Mouse (Mus musculus) bone marrow, adult 2 months (tissue): ENCODE data around the gene Hnrnpa2b1.

ENCODE experiments used
- CTCF ChIP-seq: fragments of 200-500 bp; IDR thresholded peaks from 2 replicates; pipeline ENCODE4 v1.5.1; 2011; ENCODE audit warnings: low read length, control low read depth; ENCODE audit not compliant: control insufficient read depth, insufficient read depth
- POLR2A ChIP-seq: fragments of 200-500 bp; IDR thresholded peaks from 2 replicates; pipeline ENCODE4 v1.6.1; 2011; ENCODE audit warnings: low read depth, mild to moderate bottlenecking, control low read depth, low read length, borderline replicate concordance; ENCODE audit not compliant: control insufficient read depth

DNA sequence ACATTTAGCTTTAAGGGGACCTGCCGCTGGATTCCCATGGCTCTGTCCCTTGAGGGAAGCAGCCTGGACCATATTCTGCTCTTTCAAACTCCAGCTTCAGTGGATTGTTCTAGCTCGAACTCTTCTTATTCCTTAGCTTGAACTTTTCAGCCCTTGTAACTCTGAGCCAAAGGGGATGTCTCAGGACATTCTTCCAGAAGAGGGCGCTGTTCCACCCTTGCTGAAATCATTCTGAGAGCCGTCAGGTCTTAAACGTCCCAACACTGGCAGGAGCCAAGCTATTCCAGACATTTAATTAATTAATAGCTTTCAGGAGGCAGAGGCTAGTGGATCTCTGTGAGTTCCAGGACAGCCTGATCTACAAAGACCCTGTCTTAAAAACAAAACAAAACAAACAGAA, 40.4 kb upstream of the Hnrnpa2b1 start:
- TF ChIP-seq CTCF = peak; percentile 67
- TF ChIP-seq POLR2A = no peak
